Mouse (Mus musculus): ENCODE results near the gene Gm28171. TPM values are rescaled to one million over a fixed set of nuclear protein-coding genes. Genes with fewer than 3 reads are reported as not detected.
"Not testable (repeated sequence)": the region's sequence is repeated elsewhere in the genome, so short reads cannot be mapped to it uniquely, and the experiment has no call there.

Gm28171 gene
- polyA plus RNA-seq (2015; fragmentation: Nextera tagmentation; extraction: Ambion mirVana) = not detected in 2 replicates

GRCm38 (mm10) chrY:5793095-5793494 is at the start of gene Gm28171:
Gm28171 (plus strand) TSS chrY:5793395.
- ATAC-seq (ENCODE audit: low FRiP score); H3K27me3 ChIP-seq; H3K27ac ChIP-seq; H3K9me3 ChIP-seq; H3K4me3 ChIP-seq; H3K4me2 ChIP-seq; H3K9ac ChIP-seq; H3K4me1 ChIP-seq (replicated peaks); H3K36me3 ChIP-seq: not testable (repeated sequence)
- no CpG with 5 or more reads among the region's 1 CpGs for WGBS

Other genes starting within 250 kb of the Gm28171 start
- not detected in 2 replicates for gene Gm21854, start 136.4 kb upstream of the Gm28171 start, polyA plus RNA-seq (2015; fragmentation: Nextera tagmentation; extraction: Ambion mirVana)
- not detected in 2 replicates for gene Gm20914, start 67.4 kb upstream of the Gm28171 start, polyA plus RNA-seq (2015; fragmentation: Nextera tagmentation; extraction: Ambion mirVana)
- not detected in 2 replicates for gene Gm21778, start 149.1 kb downstream of the Gm28171 start, polyA plus RNA-seq (2015; fragmentation: Nextera tagmentation; extraction: Ambion mirVana)

Data from hindbrain, embryonic 13.5 days (tissue).